ENCODE assay signal across 9 mouse cellular contexts in genomic region chr7:16325920-16326606, GRCm38 (mm10). TPM values are rescaled to one million over a fixed set of nuclear protein-coding genes. Genes with fewer than 3 reads are reported as not detected.
DNase-seq lines count a peak whose midpoint lies in the region; ATAC-seq and TF ChIP-seq lines count a peak whose summit lies in the region.
"Had no signal": no experiment of that assay in that cellular context is flagged by ENCODE, and none has a peak within 500 bp of the region (broad histone marks: within the 10 kb centered on the region; RNA-seq: fewer than 3 reads in every experiment).

No protein-coding gene starts in this region.

- H3K27ac ChIP-seq in midbrain, embryonic 16.5 days (ENCODE audit: low read length), result no peak overlapping the region
- peak overlapping the region; percentile 37 for H3K27ac ChIP-seq in stomach, postnatal 0 days (replicated peaks)

- H3K4me3 ChIP-seq in midbrain, embryonic 16.5 days (ENCODE audit: low read depth, low read length), result no peak overlapping the region
- H3K4me3 ChIP-seq in stomach, postnatal 0 days (ENCODE audit: low read depth, low read length), result no peak overlapping the region
- H3K4me3 ChIP-seq: erythroblast, embryonic 14.5 days had no signal

- no peaks in the 10 kb centered on the region for H3K27me3 ChIP-seq in Patski
- H3K27me3 ChIP-seq in midbrain, embryonic 16.5 days (ENCODE audit: control insufficient read depth, insufficient read depth, low read depth, low read length), result no peaks in the 10 kb centered on the region
- H3K27me3 ChIP-seq in stomach, postnatal 0 days (ENCODE audit: control insufficient read depth, insufficient read depth, low read length), result no peaks in the 10 kb centered on the region

- TF ChIP-seq CTCF in Patski (IDR thresholded peaks at IDR 0.05), result peak; percentile 71
- peak; percentile 86 for TF ChIP-seq CTCF in stomach, postnatal 0 days (IDR thresholded peaks at IDR 0.05; ENCODE audit: low read depth)

- H3K9me3 ChIP-seq in midbrain, embryonic 16.5 days (replicated peaks; ENCODE audit: control insufficient read depth, low read length, poor library complexity, severe bottlenecking), result no peaks in the 10 kb centered on the region
- H3K9me3 ChIP-seq in stomach, postnatal 0 days (ENCODE audit: control insufficient read depth, low read length), result no peaks in the 10 kb centered on the region

- peak; percentile 95 for ATAC-seq in Patski
- ATAC-seq in midbrain, embryonic 16.5 days, result peak; percentile 32; the same call in 1 of the 2 replicates
- ATAC-seq in stomach, postnatal 0 days (ENCODE audit: low FRiP score, low TSS enrichment), result peak; percentile 82

- intact Hi-C loops in gastrocnemius, postnatal 14 days (cut with DNase I; ENCODE audit: low total_unique reads), result loop anchor here (5.0 kb wide), 1 partner anchor 41 kb away; no protein-coding TSS in a partner anchor

- no peak for TF ChIP-seq EP300 in stomach, postnatal 0 days (optimal IDR thresholded peaks at IDR 0.05)

- no peak overlapping the region for H3K4me2 ChIP-seq in midbrain, embryonic 16.5 days (ENCODE audit: low read length)
- H3K4me2 ChIP-seq in stomach, postnatal 0 days (replicated peaks; ENCODE audit: low read depth), result no peak overlapping the region

- DNase-seq in 3134 (ENCODE audit: extremely low read depth, insufficient read length, low spot score) (peak; percentile 56), Patski (ENCODE audit: low read depth, low spot score) (no peak), liver (peak; percentile 75)
- DNase-seq in cerebellum, postnatal 14 days, result peak; percentile 74 to 77
- peak; percentile 68 for DNase-seq in gastrocnemius, postnatal 14 days
- peak; percentile 87 for DNase-seq in induced T-regulatory cell, adult 2 months (ENCODE audit: low read depth)
- DNase-seq in stomach, postnatal 0 days (ENCODE audit: low spot score), result peak; percentile 73

- CTCF ChIA-PET in Patski (lab: Charles Lee), result interaction anchor here (0.7 to 4.6 kb wide), 10 partner anchors 10 to 107 kb away, joined by 3 to 36 read pairs (median 8); no protein-coding TSS in a partner anchor

- no peaks in the 10 kb centered on the region; the same call in 1 of the 2 replicates for H3K36me3 ChIP-seq in midbrain, embryonic 16.5 days (ENCODE audit: control insufficient read depth, insufficient read depth, low read length)
- H3K36me3 ChIP-seq in stomach, postnatal 0 days (ENCODE audit: control insufficient read depth, insufficient read depth, low read length), result peaks cover 10% of the 10 kb centered on the region; the same call in 1 of the 2 replicates

- 37% methylated on average over 8 of the region's 8 CpGs for WGBS in midbrain, embryonic 16.5 days
- WGBS in stomach, postnatal 0 days, result 17% methylated on average over 8 of the region's 8 CpGs

- H3K9ac ChIP-seq in midbrain, embryonic 16.5 days (ENCODE audit: low read depth, low read length), result no peak overlapping the region
- H3K9ac ChIP-seq in stomach, postnatal 0 days (ENCODE audit: low read length), result no peak overlapping the region

- POLR2A ChIA-PET in Patski (lab: Charles Lee), result interaction anchor here (1.0 to 1.7 kb wide), 4 partner anchors 12 to 51 kb away, joined by 3 to 6 read pairs (median 4); no protein-coding TSS in a partner anchor

- in situ Hi-C loops in Patski (cut with MboI; ENCODE audit: low pct_unique_long_range_greater_than_20kb), result loop anchor here (5.0 kb wide), 2 partner anchors 34 to 41 kb away; no protein-coding TSS in a partner anchor

- no peaks in the 10 kb centered on the region for H3K4me1 ChIP-seq in midbrain, embryonic 16.5 days (ENCODE audit: control insufficient read depth, insufficient read depth, low read length)
- no peaks in the 10 kb centered on the region for H3K4me1 ChIP-seq in stomach, postnatal 0 days (replicated peaks; ENCODE audit: control insufficient read depth, insufficient read depth)

RNA-seq across cellular contexts. Expression of gene Bbc3, which starts 17.9 kb away (rescaled TPM):
- 12.6 TPM for polyA plus RNA-seq in Patski (2021)
- total RNA-seq in gastrocnemius, postnatal 14 days (2021), result 1 to 10 TPM; 3.6 to 5.1 TPM
- polyA plus RNA-seq in midbrain, embryonic 16.5 days (2015; fragmentation: Nextera tagmentation; extraction: Ambion mirVana), result 30.0 and 31.3 TPM in 2 replicates
- 3.7 and 5.0 TPM in 2 replicates for polyA plus RNA-seq in stomach, postnatal 0 days (2015; fragmentation: Nextera tagmentation; extraction: Ambion mirVana)

RNA-seq across cellular contexts. Expression of gene Ccdc9, which starts 39.5 kb away (rescaled TPM):
- polyA plus RNA-seq in Patski (2021), result 78.2 TPM
- 10 to 100 TPM; 30.1 to 32.8 TPM for total RNA-seq in gastrocnemius, postnatal 14 days (2021)
- polyA plus RNA-seq in midbrain, embryonic 16.5 days (2015; fragmentation: Nextera tagmentation; extraction: Ambion mirVana), result 22.1 and 25.4 TPM in 2 replicates
- polyA plus RNA-seq in stomach, postnatal 0 days (2015; fragmentation: Nextera tagmentation; extraction: Ambion mirVana), result 11.5 and 13.0 TPM in 2 replicates

RNA-seq across cellular contexts. Expression of gene Inafm1, which starts 52.6 kb away (rescaled TPM):
- polyA plus RNA-seq in Patski (2021), result 13.0 TPM
- 10 to 100 TPM; 11.1 to 12.4 TPM for total RNA-seq in gastrocnemius, postnatal 14 days (2021)
- 44.5 and 49.3 TPM in 2 replicates for polyA plus RNA-seq in midbrain, embryonic 16.5 days (2015; fragmentation: Nextera tagmentation; extraction: Ambion mirVana)
- polyA plus RNA-seq in stomach, postnatal 0 days (2015; fragmentation: Nextera tagmentation; extraction: Ambion mirVana), result 28.0 and 29.1 TPM in 2 replicates

Comparison
In these comparisons a context has a peak if more than half of its experiments do, and no peak if none do; other contexts are left out.
1. ATAC-seq: peak in every context shown above with its lines; median percentile 95 in Patski; 82 in stomach, postnatal 0 days; 32 in midbrain, embryonic 16.5 days.